8 mouse cellular contexts compared by ENCODE assay signal in the genomic region with DNA sequence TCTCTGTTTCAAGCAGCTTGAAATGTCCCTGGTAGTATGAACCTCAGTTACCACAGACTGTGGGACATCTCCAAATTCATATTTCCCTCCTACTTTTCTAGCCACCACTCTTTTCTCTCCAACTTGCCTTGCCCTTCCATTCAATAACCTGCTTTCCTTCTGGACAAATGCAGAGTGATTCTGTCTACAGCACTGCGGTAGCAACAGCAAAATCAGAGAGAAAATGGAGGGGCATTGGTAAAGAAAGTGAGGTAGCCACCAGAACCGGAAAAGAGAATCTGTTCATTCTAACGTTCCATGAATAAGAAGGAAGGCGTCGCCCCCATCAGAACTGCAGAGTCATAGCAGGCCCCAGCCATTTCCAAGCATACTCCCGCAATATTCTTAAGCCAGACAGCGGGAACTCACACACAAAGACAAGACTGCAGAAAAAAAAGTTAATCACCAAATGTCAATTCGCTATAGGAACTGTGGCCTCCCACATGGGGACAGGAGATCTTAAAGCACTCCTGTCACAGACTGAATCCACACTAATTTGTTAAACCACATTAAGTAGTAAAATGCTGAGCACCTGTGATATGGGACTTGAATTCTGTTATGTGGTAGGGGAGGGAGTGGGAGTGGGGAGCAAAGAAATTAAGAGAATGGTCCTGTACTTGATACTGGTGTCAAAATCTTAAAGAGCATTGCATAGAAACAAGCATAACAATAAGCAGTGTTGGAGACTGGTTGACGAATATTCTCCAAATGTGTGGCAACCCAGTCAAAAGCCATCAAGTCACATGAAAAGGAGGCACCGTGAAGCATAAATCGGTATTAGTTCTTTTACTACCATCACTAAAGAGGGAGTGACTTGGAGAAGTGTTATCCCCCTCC. TPM values are rescaled to one million over a fixed set of nuclear protein-coding genes. Genes with fewer than 3 reads are reported as not detected.
DNase-seq lines count a peak whose midpoint lies in the region; ATAC-seq and TF ChIP-seq lines count a peak whose summit lies in the region.

No protein-coding gene starts in this region.

- no peak for DNase-seq in kidney, adult 11 months
- DNase-seq in cerebellum, adult 2 months, result peak; percentile 35 to 42
- peak; percentile 65 for DNase-seq in kidney, postnatal 0 days (ENCODE audit: low spot score)
- DNase-seq in midbrain, embryonic 11.5 days (ENCODE audit: low spot score, missing footprints), result peak; percentile 91
- DNase-seq in telencephalon, adult 2 months (ENCODE audit: low read depth, low spot score), result peak; percentile 64
- DNase-seq in spleen, postnatal 36 days (ENCODE audit: low spot score in 2 of 2), result no peak

- no peak for TF ChIP-seq CTCF in cerebellum, adult 2 months (IDR thresholded peaks at IDR 0.05; ENCODE audit: borderline replicate concordance, insufficient read depth, low read depth, low read length)
- peak; percentile 9; the same call in 1 of the 2 replicates for TF ChIP-seq CTCF in kidney, postnatal 0 days (IDR thresholded peaks at IDR 0.05; ENCODE audit: low read depth)

- H3K4me2 ChIP-seq in kidney, embryonic 14.5 days (replicated peaks; ENCODE audit: low read depth, low read length), result peak overlapping the region; percentile 57
- H3K4me2 ChIP-seq in kidney, postnatal 0 days (ENCODE audit: low read length), result peak overlapping the region; percentile 83
- peak overlapping the region; percentile 43 for H3K4me2 ChIP-seq in midbrain, embryonic 11.5 days

- no peaks in the 10 kb centered on the region for H3K9me3 ChIP-seq in kidney, embryonic 14.5 days (ENCODE audit: control insufficient read depth, low read length)
- no peaks in the 10 kb centered on the region for H3K9me3 ChIP-seq in kidney, postnatal 0 days (replicated peaks; ENCODE audit: low read length)
- no peaks in the 10 kb centered on the region for H3K9me3 ChIP-seq in midbrain, embryonic 11.5 days (ENCODE audit: control insufficient read depth, low read length)

- H3K27ac ChIP-seq in kidney, embryonic 14.5 days (ENCODE audit: low read depth, low read length), result 0 out of 2 replicates have a peak overlapping the region, but pooled peaks have one; percentile 93
- H3K27ac ChIP-seq in cerebellum, adult 2 months (ENCODE audit: insufficient read depth, low read length), result no peak overlapping the region
- peak overlapping the region; percentile 90; the same call in 1 of the 2 replicates for H3K27ac ChIP-seq in kidney, postnatal 0 days
- H3K27ac ChIP-seq in midbrain, embryonic 11.5 days (ENCODE audit: low read depth, low read length), result peak overlapping the region; percentile 94

- WGBS in kidney, embryonic 14.5 days, result 22% methylated on average over 11 of the region's 11 CpGs
- 3% methylated on average over 11 of the region's 11 CpGs for WGBS in cerebellum, adult 2 months
- 17% methylated on average over 11 of the region's 11 CpGs for WGBS in kidney, postnatal 0 days
- WGBS in midbrain, embryonic 11.5 days, result 8% methylated on average over 11 of the region's 11 CpGs

- H3K4me1 ChIP-seq in kidney, embryonic 14.5 days (ENCODE audit: control insufficient read depth, insufficient read depth, low read length), result 0 out of 2 replicates have a peak, but pooled peaks cover 4% of the 10 kb centered on the region
- no peaks in the 10 kb centered on the region for H3K4me1 ChIP-seq in cerebellum, adult 2 months (ENCODE audit: control insufficient read depth, insufficient read depth, low read length)
- H3K4me1 ChIP-seq in kidney, postnatal 0 days (replicated peaks; ENCODE audit: insufficient read depth, low read length), result no peaks in the 10 kb centered on the region
- peaks cover 11% of the 10 kb centered on the region for H3K4me1 ChIP-seq in midbrain, embryonic 11.5 days (ENCODE audit: control insufficient read depth, insufficient read depth, low read length)

- H3K27me3 ChIP-seq in kidney, embryonic 14.5 days (ENCODE audit: control insufficient read depth, insufficient read depth, low read length), result no peaks in the 10 kb centered on the region
- no peaks in the 10 kb centered on the region for H3K27me3 ChIP-seq in cerebellum, adult 2 months (ENCODE audit: control insufficient read depth, insufficient read depth, low read length)
- no peaks in the 10 kb centered on the region for H3K27me3 ChIP-seq in kidney, postnatal 0 days (ENCODE audit: insufficient read depth, low read length)
- no peaks in the 10 kb centered on the region for H3K27me3 ChIP-seq in midbrain, embryonic 11.5 days (ENCODE audit: control insufficient read depth, insufficient read depth, low read length)

- peaks cover 19% of the 10 kb centered on the region for H3K36me3 ChIP-seq in kidney, embryonic 14.5 days (ENCODE audit: control insufficient read depth, insufficient read depth, low read length)
- peaks cover 4% of the 10 kb centered on the region; the same call in 1 of the 2 replicates for H3K36me3 ChIP-seq in kidney, postnatal 0 days (ENCODE audit: insufficient read depth, low read length)
- H3K36me3 ChIP-seq in midbrain, embryonic 11.5 days (ENCODE audit: control insufficient read depth, insufficient read depth, low read length), result peaks cover 15% of the 10 kb centered on the region

- ATAC-seq in kidney, embryonic 14.5 days (ENCODE audit: low FRiP score, low TSS enrichment), result no peak
- peak; percentile 19; the same call in 1 of the 2 replicates for ATAC-seq in frontal cortex, adult (ENCODE audit: low TSS enrichment)
- no peak for ATAC-seq in kidney, postnatal 0 days (replicated peaks; ENCODE audit: low FRiP score, low read depth)
- no peak for ATAC-seq in midbrain, embryonic 11.5 days (ENCODE audit: low FRiP score)

- peak overlapping the region; percentile 92 for H3K4me3 ChIP-seq in kidney, embryonic 14.5 days (ENCODE audit: low read length)
- peak overlapping the region; percentile 99 for H3K4me3 ChIP-seq in cerebellum, adult 2 months (replicated peaks; ENCODE audit: insufficient read depth, low read depth, low read length)
- H3K4me3 ChIP-seq in kidney, postnatal 0 days (replicated peaks; ENCODE audit: low read depth, low read length), result peak overlapping the region; percentile 99
- peak overlapping the region; percentile 79 for H3K4me3 ChIP-seq in midbrain, embryonic 11.5 days (ENCODE audit: low read depth, low read length)

- peak overlapping the region; percentile 87 for H3K9ac ChIP-seq in kidney, embryonic 14.5 days (ENCODE audit: low read depth, low read length)
- peak overlapping the region; percentile 91; the same call in 1 of the 2 replicates for H3K9ac ChIP-seq in kidney, postnatal 0 days (ENCODE audit: low read depth, low read length)
- peak overlapping the region; percentile 84 for H3K9ac ChIP-seq in midbrain, embryonic 11.5 days (ENCODE audit: low read length)

- TF ChIP-seq POLR2A in cerebellum, adult 2 months (IDR thresholded peaks at IDR 0.05; ENCODE audit: borderline replicate concordance, insufficient read depth, low read length), result no peak

RNA-seq across cellular contexts. Expression of gene Pfn2, which starts 1.9 kb away (rescaled TPM):
- 102 and 149 TPM in 2 replicates for polyA plus RNA-seq in kidney, embryonic 14.5 days (2014; fragmentation: Nextera tagmentation; extraction: Ambion mirVana)
- polyA plus RNA-seq in cerebellum, adult 2 months (2012; rRNA removed), result 353 and 396 TPM in 2 replicates
- 206 and 212 TPM in 2 replicates for polyA plus RNA-seq in kidney, postnatal 0 days (2015; fragmentation: Nextera tagmentation; extraction: Ambion mirVana)
- 305 and 315 TPM in 2 replicates for polyA plus RNA-seq in midbrain, embryonic 11.5 days (2014; fragmentation: Nextera tagmentation; extraction: Ambion mirVana)

Comparison
In these comparisons a context has a peak if more than half of its experiments do, and no peak if none do; other contexts are left out.
1. DNase-seq: peak in cerebellum, adult 2 months (2 of 2), kidney, postnatal 0 days (single experiment), midbrain, embryonic 11.5 days (single experiment) and telencephalon, adult 2 months (single experiment); none in kidney, adult 11 months (single experiment) and spleen, postnatal 36 days (0 of 2).
2. Peak in every context shown above with its lines, with median percentiles within 50 percentile points of each other: H3K4me2 ChIP-seq, H3K4me3 ChIP-seq and H3K9ac ChIP-seq.